ENCODE assay signal across 16 mouse cellular contexts in the genomic region with DNA sequence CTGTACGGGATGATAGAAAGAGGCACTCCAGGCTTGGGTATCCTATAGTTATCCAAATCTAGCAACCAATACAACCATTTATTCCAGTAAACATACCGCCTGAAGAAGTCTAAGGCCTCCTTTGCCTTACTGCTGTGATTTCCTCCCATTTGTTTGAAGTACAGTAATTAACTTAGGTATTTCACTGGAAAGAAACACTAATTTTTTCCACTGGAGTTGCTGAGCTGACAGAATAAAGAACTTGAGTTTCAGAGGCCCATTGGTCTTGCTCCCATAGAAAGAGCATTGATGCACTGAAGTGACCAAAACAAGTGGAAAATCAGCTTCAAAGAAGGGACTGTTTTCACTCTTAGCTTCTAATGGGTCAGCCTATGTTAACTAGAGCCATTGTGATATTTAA.
"Had no signal": no experiment of that assay in that cellular context is flagged by ENCODE, and none has a peak within 500 bp of the region (broad histone marks: within the 10 kb centered on the region; RNA-seq: fewer than 3 reads in every experiment).

No protein-coding gene starts in this region.

- H3K27ac ChIP-seq: neural tube, embryonic 13.5 days; neural tube, embryonic 15.5 days; stomach, embryonic 15.5 days; stomach, postnatal 0 days had no signal

- H3K36me3 ChIP-seq: neural tube, embryonic 13.5 days; neural tube, embryonic 15.5 days; stomach, embryonic 15.5 days had no signal

- H3K4me2 ChIP-seq: neural tube, embryonic 13.5 days; neural tube, embryonic 15.5 days; stomach, embryonic 15.5 days had no signal

- H3K9ac ChIP-seq: neural tube, embryonic 13.5 days; neural tube, embryonic 15.5 days; stomach, embryonic 15.5 days had no signal

- H3K27me3 ChIP-seq: neural tube, embryonic 13.5 days; neural tube, embryonic 15.5 days; stomach, embryonic 15.5 days had no signal

- H3K4me3 ChIP-seq: neural tube, embryonic 13.5 days; neural tube, embryonic 15.5 days; stomach, embryonic 15.5 days had no signal

- H3K9me3 ChIP-seq: neural tube, embryonic 13.5 days; neural tube, embryonic 15.5 days; stomach, embryonic 15.5 days had no signal

- H3K4me1 ChIP-seq: neural tube, embryonic 13.5 days; neural tube, embryonic 15.5 days; stomach, embryonic 15.5 days had no signal

- DNase-seq: retina, postnatal 1 day; right cerebral cortex, adult 18-20 months; right cerebral cortex, postnatal 14 days; right cerebral cortex, postnatal 25 days; right cerebral cortex, postnatal 4 days; spleen, adult 18-20 months; thymus, adult 18-20 months; thymus, adult 2 months; thymus, postnatal 14 days; thymus, postnatal 25 days; thymus, postnatal 36 days; thymus, postnatal 4 days had no signal
